Mouse (Mus musculus) heart, embryonic 10.5 days (tissue): Measurements from ENCODE around the gene Sf3b3. TPM values are rescaled to one million over a fixed set of nuclear protein-coding genes. Genes with fewer than 3 reads are reported as not detected.

Experiments
- DNase-seq: peaks from one replicate; pipeline ENCODE4 v3.0.0-alpha.2; 2017; ENCODE audit warnings: low spot score
- H3K27ac ChIP-seq: fragments of 300-500 bp; sonication (generic); 2 replicates; pipeline ENCODE4 v1.5.1; 2016; ENCODE audit warnings: mild to moderate bottlenecking
- H3K27me3 ChIP-seq: fragments of 300-500 bp; sonication (generic); 2 replicates; pipeline ENCODE4 v1.6.1; 2016; ENCODE audit warnings: mild to moderate bottlenecking; ENCODE audit not compliant: poor library complexity, insufficient read depth, severe bottlenecking
- H3K36me3 ChIP-seq: fragments of 300-500 bp; sonication (generic); 2 replicates; pipeline ENCODE4 v1.6.1; 2016; ENCODE audit warnings: mild to moderate bottlenecking, moderate library complexity
- H3K4me1 ChIP-seq: fragments of 300-500 bp; sonication (generic); 2 replicates; pipeline ENCODE4 v1.6.1; 2016; ENCODE audit warnings: mild to moderate bottlenecking
- H3K4me3 ChIP-seq: fragments of 300-500 bp; sonication (generic); 2 replicates; pipeline ENCODE4 v1.5.1; 2016; ENCODE audit warnings: mild to moderate bottlenecking, moderate library complexity
- H3K9me3 ChIP-seq: fragments of 300-500 bp; sonication (generic); 2 replicates; pipeline ENCODE4 v1.6.1; 2016; ENCODE audit warnings: mild to moderate bottlenecking, moderate library complexity
- WGBS: fragments of 180-500 bp; shearing (Covaris S2); methylation state at CpG from one replicate; pipeline ENCODE4 v1.1.7; 2016; 5-methylcytosine and 5-hydroxymethylcytosine counted together
- polyA plus RNA-seq: library from polyadenylated mRNA; unstranded; fragments of >200 nt; fragmentation: Nextera tagmentation; extraction: Ambion mirVana; gene quantifications from 2 replicates; pipeline ENCODE4 v1.2.1, GENCODE M21; 2016

The Sf3b3 gene
- polyA plus RNA-seq, 1 experiment from 2014 or later: 148 TPM

DNA sequence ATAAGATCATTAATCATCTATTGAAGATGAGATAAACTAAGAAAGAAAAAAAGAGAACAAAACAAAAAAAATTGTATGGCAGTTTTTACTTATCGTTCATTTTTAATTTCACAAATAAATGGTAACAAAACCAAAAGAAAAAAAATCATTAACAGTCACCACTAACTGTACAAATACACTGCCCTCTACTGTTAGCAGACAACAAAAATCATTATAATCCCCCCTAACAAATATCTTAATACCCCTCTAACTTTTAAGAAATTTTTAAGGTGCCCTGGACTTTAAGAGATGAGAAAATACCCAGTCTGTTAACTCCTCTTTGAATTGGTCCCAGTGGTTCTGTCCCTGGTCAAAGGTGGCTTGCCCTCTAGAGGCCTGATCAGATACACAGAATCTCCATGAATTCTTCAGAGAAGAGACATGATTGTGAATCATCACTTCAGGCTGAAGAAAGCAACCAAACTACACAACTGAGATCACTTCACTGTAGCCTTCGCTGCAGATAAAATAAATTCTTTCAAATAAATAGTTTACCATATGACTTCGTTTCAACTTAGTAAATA is 4.5 kb downstream of the Sf3b3 start:
- no peaks in the 10 kb centered on the region for H3K9me3 ChIP-seq
- H3K4me1 ChIP-seq: peaks cover 9% of the 10 kb centered on the region; the same call in 1 of the 2 replicates
- H3K27me3 ChIP-seq: no peaks in the 10 kb centered on the region
- DNase-seq: no peak
- H3K4me3 ChIP-seq: no peak overlapping the region
- no peak overlapping the region for H3K27ac ChIP-seq
- H3K36me3 ChIP-seq: peaks cover 77% of the 10 kb centered on the region
- 91% methylated on average over 3 of the region's 3 CpGs for WGBS

DNA sequence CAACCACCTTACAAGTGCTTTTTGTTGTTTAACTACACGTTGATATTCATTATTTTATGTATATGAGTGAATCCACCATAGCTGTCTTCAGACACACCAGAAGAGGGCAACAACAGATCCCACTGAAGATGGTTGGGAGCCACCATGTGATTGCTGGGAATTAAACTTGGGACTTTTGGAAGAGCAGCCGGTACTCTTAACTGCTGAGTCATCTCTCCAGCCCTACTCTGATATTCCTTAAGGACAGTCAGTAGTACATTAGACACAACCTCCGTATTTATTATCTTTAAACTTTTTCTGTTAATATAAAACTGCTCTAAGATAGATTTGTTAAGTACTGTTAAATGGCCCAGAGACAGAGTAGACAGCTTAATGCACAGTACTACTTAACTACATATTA is 14.6 kb downstream of the Sf3b3 start:
- no peak overlapping the region for H3K4me3 ChIP-seq
- H3K4me1 ChIP-seq: no peaks in the 10 kb centered on the region
- H3K27me3 ChIP-seq: no peaks in the 10 kb centered on the region
- no peaks in the 10 kb centered on the region for H3K9me3 ChIP-seq
- no peak for DNase-seq
- 91% methylated on average over 3 of the region's 3 CpGs for WGBS
- H3K27ac ChIP-seq: no peak overlapping the region
- peaks cover 100% of the 10 kb centered on the region for H3K36me3 ChIP-seq

DNA sequence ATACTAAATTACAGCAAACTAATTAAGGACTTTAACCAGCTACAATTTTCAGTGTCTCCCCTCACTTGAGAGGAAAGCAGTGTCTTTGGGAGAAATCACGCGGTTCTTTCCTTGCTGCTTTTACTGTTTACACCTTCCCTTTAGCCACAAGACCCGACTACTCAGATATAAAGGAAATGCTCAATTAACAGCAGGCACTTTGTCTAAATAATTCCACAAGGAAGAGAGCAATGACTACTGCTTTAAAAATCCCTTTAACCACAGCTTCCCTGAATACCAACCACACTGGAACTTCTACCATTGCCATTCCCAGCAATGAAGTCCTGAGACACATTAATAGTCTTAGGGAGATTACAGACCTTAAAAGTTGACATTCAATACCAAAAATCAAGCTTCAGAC is 18.1 kb downstream of the Sf3b3 start:
- WGBS: 84% methylated on average over 3 of the region's 3 CpGs
- no peak overlapping the region for H3K4me3 ChIP-seq
- peaks cover 99% of the 10 kb centered on the region for H3K36me3 ChIP-seq
- no peak overlapping the region for H3K27ac ChIP-seq
- no peak for DNase-seq
- H3K27me3 ChIP-seq: no peaks in the 10 kb centered on the region
- no peaks in the 10 kb centered on the region for H3K9me3 ChIP-seq
- no peaks in the 10 kb centered on the region for H3K4me1 ChIP-seq

DNA sequence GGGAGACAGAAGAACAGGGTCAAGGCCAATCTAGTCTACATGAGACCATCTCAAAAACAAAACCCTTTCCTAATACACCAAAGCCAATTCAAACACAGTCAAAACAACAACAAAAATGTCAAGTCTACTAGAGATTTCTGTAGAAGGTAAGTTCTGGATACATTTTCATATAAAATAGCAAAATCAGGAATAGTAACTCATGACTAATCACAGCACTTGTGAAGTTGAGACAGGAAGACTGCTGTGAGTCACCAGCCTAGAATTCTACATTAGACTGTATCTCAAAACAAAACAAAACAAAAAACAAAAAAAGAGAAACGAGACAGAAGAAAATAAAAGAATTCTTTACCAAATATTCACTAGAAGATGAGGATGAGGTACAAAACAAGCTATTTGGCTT is 21.7 kb downstream of the Sf3b3 start:
- Histone ChIP-seq H3K27ac (no peak overlapping the region), H3K4me1 (no peaks in the 10 kb centered on the region), H3K36me3 (peaks cover 99% of the 10 kb centered on the region), H3K27me3 (no peaks in the 10 kb centered on the region), H3K9me3 (no peaks in the 10 kb centered on the region), H3K4me3 (no peak overlapping the region)
- DNase-seq: no peak
- 73% methylated on average over 1 of the region's 1 CpGs for WGBS

DNA sequence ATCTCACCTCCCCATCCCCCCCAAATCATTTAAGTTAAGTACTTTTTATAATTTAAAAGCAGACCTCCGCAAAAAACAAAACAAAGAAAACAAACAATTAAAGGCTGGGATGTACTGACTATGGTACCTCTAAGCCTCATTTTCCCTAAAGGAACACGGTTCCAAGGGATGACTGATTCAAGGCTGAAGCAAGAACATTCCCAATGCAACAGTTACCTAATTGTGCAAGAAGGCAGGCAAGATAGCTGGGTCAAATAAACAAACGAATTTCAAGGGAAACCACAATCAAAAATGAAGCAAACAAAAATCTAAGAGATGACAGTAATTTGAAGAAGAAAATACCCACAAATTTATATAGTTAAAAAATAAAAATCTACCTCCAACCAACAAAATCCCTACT is 24.6 kb downstream of the Sf3b3 start:
- no peaks in the 10 kb centered on the region for H3K9me3 ChIP-seq
- 83% methylated on average over 3 of the region's 3 CpGs for WGBS
- DNase-seq: no peak

DNA sequence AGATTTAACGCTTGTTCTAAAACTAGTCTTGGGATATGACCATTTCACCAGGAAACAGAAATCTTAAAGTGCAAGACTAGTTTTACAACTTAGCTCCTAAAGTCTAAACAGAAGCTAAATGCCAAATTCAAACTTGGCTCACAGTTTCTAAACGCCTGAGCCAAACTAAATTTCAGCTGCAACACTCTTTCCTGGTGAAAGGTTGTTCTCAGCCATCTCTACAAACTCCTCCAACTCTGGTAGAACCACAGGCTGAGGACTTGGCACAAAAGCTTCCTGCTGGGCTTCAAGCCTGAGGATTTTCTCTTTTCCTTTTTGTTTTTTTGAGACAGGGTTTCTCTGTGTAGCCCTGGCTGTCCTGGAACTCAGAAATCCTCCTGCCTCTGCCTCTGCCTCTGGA is 26.3 kb downstream of the Sf3b3 start:
- no peak overlapping the region for H3K4me3 ChIP-seq
- H3K4me1 ChIP-seq: no peaks in the 10 kb centered on the region
- peaks cover 99% of the 10 kb centered on the region for H3K36me3 ChIP-seq
- H3K9me3 ChIP-seq: no peaks in the 10 kb centered on the region
- 95% methylated on average over 2 of the region's 2 CpGs for WGBS
- no peaks in the 10 kb centered on the region for H3K27me3 ChIP-seq
- no peak for DNase-seq
- no peak overlapping the region for H3K27ac ChIP-seq

More for the DNA sequence above, 24.6 kb downstream of the Sf3b3 start:
- peaks cover 99% of the 10 kb centered on the region for H3K36me3 ChIP-seq
- no peaks in the 10 kb centered on the region for H3K4me1 ChIP-seq
- H3K27me3 ChIP-seq: no peaks in the 10 kb centered on the region
- no peak overlapping the region for H3K4me3 ChIP-seq
- no peak overlapping the region for H3K27ac ChIP-seq

DNA sequence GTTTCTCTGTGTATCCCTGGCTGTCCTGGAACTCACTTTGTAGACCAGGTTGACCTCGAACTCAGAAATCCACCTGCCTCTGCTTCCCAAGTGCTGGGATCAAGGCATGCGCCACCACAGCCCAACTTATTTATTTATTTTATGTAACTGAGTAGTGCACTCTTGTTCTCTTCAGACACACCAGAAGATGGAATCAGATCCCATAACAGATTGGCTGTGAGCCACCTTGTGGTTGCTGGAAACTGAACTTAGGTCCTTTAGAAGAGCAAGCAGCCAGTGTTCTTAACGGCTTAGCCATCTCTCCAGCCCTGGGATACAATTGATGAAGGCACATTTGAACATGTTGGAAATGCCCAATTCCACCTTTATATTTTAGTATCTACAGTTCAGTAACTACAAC is 28.0 kb downstream of the Sf3b3 start:
- H3K4me3 ChIP-seq: no peak overlapping the region
- H3K4me1 ChIP-seq: no peaks in the 10 kb centered on the region
- no peaks in the 10 kb centered on the region for H3K9me3 ChIP-seq
- H3K36me3 ChIP-seq: peaks cover 100% of the 10 kb centered on the region
- 93% methylated on average over 3 of the region's 3 CpGs for WGBS
- H3K27me3 ChIP-seq: no peaks in the 10 kb centered on the region
- no peak overlapping the region for H3K27ac ChIP-seq
- no peak for DNase-seq

DNA sequence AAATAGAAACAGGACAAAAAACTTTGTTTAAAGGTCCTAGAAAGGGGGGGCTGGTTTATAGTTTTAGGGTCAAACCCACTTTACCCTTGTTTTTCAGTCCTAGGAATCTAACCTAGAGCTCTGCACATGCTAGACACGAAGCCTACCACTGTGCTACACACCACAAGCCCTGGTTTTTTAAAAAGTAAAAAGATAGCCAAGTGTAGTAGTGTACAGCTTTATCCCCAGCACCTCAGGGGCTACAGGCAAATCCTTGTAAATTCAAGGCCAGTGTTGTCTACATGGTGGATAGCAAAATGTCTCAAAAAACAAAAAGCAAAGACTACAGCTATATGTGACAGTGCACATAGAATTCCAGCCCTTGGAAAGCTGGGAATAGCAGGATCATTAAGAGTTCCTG is 29.6 kb downstream of the Sf3b3 start:
- Histone ChIP-seq H3K36me3 (peaks cover 100% of the 10 kb centered on the region), H3K27ac (no peak overlapping the region), H3K4me3 (no peak overlapping the region), H3K27me3 (no peaks in the 10 kb centered on the region), H3K9me3 (no peaks in the 10 kb centered on the region), H3K4me1 (no peaks in the 10 kb centered on the region)
- WGBS: 95% methylated on average over 1 of the region's 1 CpGs
- DNase-seq: no peak

DNA sequence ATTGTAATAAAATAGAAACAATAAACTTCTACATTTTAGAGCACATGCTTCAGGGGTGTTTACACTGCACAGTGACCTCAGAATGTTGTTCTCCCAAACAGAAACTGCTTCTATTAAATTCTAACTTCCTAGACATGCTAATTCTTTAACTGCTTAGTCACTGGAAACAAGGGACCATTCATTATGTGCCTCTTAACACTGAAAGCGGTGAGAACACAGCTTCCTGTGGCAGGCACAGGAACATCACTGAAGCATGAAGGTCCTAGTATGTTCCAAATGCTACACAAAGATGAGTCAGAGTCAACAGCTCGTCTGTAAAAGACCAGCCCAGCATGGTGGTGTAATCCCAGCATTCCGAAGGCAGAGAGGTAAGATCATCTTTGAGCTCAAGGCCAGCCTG is 31.3 kb downstream of the Sf3b3 start:
- H3K4me3 ChIP-seq: no peak overlapping the region
- no peaks in the 10 kb centered on the region for H3K9me3 ChIP-seq
- WGBS: 62% methylated on average over 3 of the region's 3 CpGs
- H3K27ac ChIP-seq: no peak overlapping the region
- peaks cover 100% of the 10 kb centered on the region for H3K36me3 ChIP-seq
- DNase-seq: no peak
- no peaks in the 10 kb centered on the region for H3K27me3 ChIP-seq
- no peaks in the 10 kb centered on the region for H3K4me1 ChIP-seq

DNA sequence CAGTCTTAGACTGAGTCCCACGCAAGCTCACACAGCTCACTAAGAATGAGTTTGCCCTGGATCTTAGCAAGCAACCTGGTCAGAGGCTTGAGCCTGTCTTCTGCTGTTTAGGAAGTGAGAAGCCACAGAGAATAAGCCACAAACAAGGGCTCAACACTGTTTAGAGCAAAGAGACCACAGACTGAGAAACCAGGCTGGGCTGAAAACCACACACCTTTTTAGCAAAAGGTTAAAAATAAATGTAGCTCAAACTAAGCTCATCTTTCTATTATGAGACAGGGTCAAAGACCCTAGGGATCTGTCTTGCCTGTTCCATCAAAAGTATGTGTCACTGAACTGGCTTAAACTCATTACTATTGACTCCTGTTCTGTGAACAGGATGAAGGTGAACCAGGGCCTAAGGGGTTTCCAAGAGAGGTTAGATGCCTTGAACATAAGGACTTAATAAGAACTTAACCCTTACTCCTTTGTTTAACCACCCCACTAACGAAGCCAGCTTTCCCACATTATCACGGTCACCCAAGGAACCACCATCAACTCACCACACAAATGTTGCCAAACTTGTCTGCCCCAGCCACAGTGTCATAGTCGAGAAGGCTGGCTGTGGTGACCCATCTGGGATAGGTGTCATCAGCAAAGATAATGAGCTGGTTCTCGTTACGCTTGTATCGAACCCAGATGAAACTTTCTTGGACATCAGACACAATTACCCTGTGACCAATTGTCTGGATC is 33.3 kb downstream of the Sf3b3 start:
- Histone ChIP-seq H3K27me3 (no peaks in the 10 kb centered on the region), H3K4me1 (peaks cover 11% of the 10 kb centered on the region), H3K36me3 (peaks cover 94% of the 10 kb centered on the region), H3K4me3 (no peak overlapping the region), H3K9me3 (no peaks in the 10 kb centered on the region), H3K27ac (no peak overlapping the region)
- WGBS: 90% methylated on average over 7 of the region's 7 CpGs
- DNase-seq: no peak

DNA sequence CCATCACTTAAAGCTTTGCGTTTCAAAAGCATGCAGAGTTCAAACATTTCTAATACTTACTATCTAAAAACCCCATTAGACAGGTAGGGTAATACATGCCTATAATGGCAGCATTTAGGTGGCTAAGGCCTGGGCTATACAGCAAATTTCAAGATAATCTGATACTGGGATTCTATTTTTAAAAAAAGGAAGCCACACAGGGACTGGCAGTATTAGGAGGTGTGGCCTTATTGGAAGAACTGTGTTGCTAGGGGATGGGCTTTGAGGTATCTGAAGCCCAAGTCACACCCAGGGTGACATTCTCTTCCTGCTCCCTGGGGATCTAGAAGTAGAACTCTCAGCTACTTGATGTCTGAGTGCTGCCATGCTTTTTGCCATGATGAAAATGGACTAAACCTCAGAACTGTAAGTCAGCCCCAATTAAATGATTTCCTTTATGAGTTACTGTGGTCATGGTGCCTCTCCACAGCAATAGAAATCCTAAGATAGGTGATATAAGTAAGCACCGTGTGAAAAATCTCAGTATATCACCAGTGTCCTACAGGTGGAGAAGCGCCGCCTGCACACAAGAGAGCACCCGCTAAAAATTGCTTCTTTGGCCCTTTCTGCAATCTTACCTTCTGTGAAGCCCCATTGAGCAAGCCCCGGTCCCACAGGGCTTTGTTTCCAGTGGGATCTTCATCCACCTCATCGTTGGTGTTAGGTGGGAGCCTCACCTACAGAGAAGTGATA is 34.1 kb downstream of the Sf3b3 start:
- Histone ChIP-seq H3K4me1 (peaks cover 11% of the 10 kb centered on the region), H3K27ac (no peak overlapping the region), H3K27me3 (no peaks in the 10 kb centered on the region), H3K9me3 (no peaks in the 10 kb centered on the region), H3K4me3 (no peak overlapping the region), H3K36me3 (peaks cover 86% of the 10 kb centered on the region)
- 91% methylated on average over 7 of the region's 7 CpGs for WGBS
- no peak for DNase-seq

DNA sequence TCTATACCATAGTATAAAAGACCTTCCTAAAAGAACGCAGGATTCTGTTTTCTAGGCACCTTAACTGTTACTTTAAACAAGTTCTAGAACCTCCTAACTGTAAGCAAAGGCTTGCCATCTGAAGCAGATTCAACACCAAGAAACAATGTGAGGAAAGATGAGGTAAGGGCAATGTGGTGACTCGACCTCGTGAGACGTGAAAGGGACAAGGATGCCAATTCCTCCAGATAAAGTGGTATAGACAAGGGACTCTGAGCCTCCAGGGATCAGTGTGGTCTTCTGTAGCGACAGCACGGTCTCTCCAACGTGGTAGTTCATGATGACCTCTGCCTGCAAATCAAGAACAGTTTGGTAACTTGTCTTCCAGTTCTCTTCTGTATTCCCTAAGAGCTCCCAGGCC is 34.8 kb downstream of the Sf3b3 start:
- Histone ChIP-seq H3K36me3 (peaks cover 79% of the 10 kb centered on the region), H3K4me3 (no peak overlapping the region), H3K27me3 (no peaks in the 10 kb centered on the region), H3K4me1 (peaks cover 11% of the 10 kb centered on the region), H3K27ac (no peak overlapping the region), H3K9me3 (no peaks in the 10 kb centered on the region)
- 91% methylated on average over 7 of the region's 7 CpGs for WGBS
- no peak for DNase-seq

DNA sequence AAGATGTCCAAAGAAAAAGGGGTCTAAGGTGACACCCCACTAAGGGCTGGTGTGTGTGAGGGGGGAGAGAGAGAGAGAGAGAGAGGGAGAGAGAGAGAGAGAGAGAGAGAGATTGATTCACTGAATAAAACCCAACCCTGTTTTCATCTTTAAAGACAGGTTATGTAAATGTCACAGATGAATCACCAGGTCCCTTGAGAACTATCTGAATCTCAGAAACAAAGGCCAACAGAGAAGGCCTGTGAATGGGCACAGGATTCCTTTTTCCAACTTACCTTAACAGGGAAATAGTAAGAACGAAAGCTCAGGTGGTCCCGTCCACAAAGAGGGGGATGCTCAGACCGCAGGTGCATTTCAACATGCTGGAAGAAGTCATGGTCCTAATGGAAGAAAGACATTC is 35.5 kb downstream of the Sf3b3 start:
- H3K4me3 ChIP-seq: no peak overlapping the region

More for the DNA sequence above, 35.5 kb downstream of the Sf3b3 start:
- no peaks in the 10 kb centered on the region for H3K9me3 ChIP-seq
- no peak for DNase-seq
- 97% methylated on average over 3 of the region's 3 CpGs for WGBS
- peaks cover 11% of the 10 kb centered on the region for H3K4me1 ChIP-seq
- H3K27me3 ChIP-seq: no peaks in the 10 kb centered on the region
- H3K36me3 ChIP-seq: peaks cover 72% of the 10 kb centered on the region
- no peak overlapping the region for H3K27ac ChIP-seq
